Mouse (Mus musculus) neural tube, embryonic 11.5 days (tissue): ENCODE measurements around the gene Rusc2. TPM values are rescaled to one million over a fixed set of nuclear protein-coding genes. Genes with fewer than 3 reads are reported as not detected.

Experiments used
- ATAC-seq: fragments of 200-750 bp; cut with Nextera tagmentation; 2 replicates; pipeline ENCODE4 v1.8.0; 2017; ENCODE audit warnings: moderate number of reproducible peaks, mild to moderate bottlenecking, moderate TSS enrichment, moderate library complexity; ENCODE audit not compliant: insufficient read depth, low FRiP score, low TSS enrichment
- DNase-seq: peaks from one replicate; pipeline ENCODE4 v3.0.0-alpha.2; 2015; ENCODE audit warnings: low spot score
- H3K27ac ChIP-seq: fragments of 300-500 bp; sonication (generic); 2 replicates; pipeline ENCODE4 v1.5.1; 2014; ENCODE audit warnings: low read depth, mild to moderate bottlenecking, low read length
- H3K27me3 ChIP-seq: fragments of 300-500 bp; sonication (generic); 2 replicates; pipeline ENCODE4 v1.6.1; 2014; ENCODE audit warnings: mild to moderate bottlenecking, low read length, mixed read lengths; ENCODE audit not compliant: control insufficient read depth, insufficient read depth
- H3K36me3 ChIP-seq: fragments of 300-500 bp; sonication (generic); 2 replicates; pipeline ENCODE4 v1.6.1; 2014; ENCODE audit warnings: mild to moderate bottlenecking, low read length, moderate library complexity, mixed read lengths; ENCODE audit not compliant: control insufficient read depth, insufficient read depth
- H3K4me1 ChIP-seq: fragments of 300-500 bp; sonication (generic); 2 replicates; pipeline ENCODE4 v1.6.1; 2014; ENCODE audit warnings: low read length, mixed read lengths; ENCODE audit not compliant: control insufficient read depth, insufficient read depth
- H3K4me2 ChIP-seq: fragments of 300-500 bp; sonication (generic); 2 replicates; pipeline ENCODE4 v1.6.1; 2014; ENCODE audit warnings: low read depth, mild to moderate bottlenecking, moderate library complexity
- H3K4me3 ChIP-seq: fragments of 300-500 bp; sonication (generic); 2 replicates; pipeline ENCODE4 v1.5.1; 2014; ENCODE audit warnings: low read depth, low read length
- H3K9ac ChIP-seq: fragments of 300-500 bp; sonication (generic); 2 replicates; pipeline ENCODE4 v1.6.1; 2014; ENCODE audit warnings: mild to moderate bottlenecking, low read length
- H3K9me3 ChIP-seq: fragments of 300-500 bp; sonication (generic); 2 replicates; pipeline ENCODE4 v1.6.1; 2016; ENCODE audit warnings: low read length; ENCODE audit not compliant: control insufficient read depth
- WGBS: fragments of 180-500 bp; shearing (Covaris S2); extraction: QIAGEN DNeasy Blood & Tissue Kit; methylation state at CpG from one replicate; pipeline ENCODE4 v1.1.7; 2014; 5-methylcytosine and 5-hydroxymethylcytosine counted together
- polyA plus RNA-seq: library from polyadenylated mRNA; unstranded; fragments of >200 nt; fragmentation: Nextera tagmentation; extraction: Ambion mirVana; gene quantifications from 2 replicates; pipeline ENCODE4 v1.2.1, GENCODE M21; 2014

Rusc2 gene
- polyA plus RNA-seq, 1 experiment from 2014 or later: 17.9 TPM

GRCm38 (mm10) chr4:43350038-43350560 is 31.7 kb upstream of the Rusc2 start:
- Histone ChIP-seq H3K4me1 (no peaks in the 10 kb centered on the region), H3K27me3 (no peaks in the 10 kb centered on the region), H3K36me3 (no peaks in the 10 kb centered on the region), H3K9ac (no peak overlapping the region), H3K27ac (no peak overlapping the region), H3K9me3 (no peaks in the 10 kb centered on the region; the same call in 1 of the 2 replicates), H3K4me3 (no peak overlapping the region), H3K4me2 (no peak overlapping the region)
- DNase-seq (no peak), ATAC-seq (no peak)
- 83% methylated on average over 6 of the region's 6 CpGs for WGBS

- no peak for ATAC-seq
- 89% methylated on average over 6 of the region's 6 CpGs for WGBS
Measured at GRCm38 (mm10) chr4:43353662-43354061, 28.1 kb upstream of the Rusc2 start.

GRCm38 (mm10) chr4:43364914-43365560 is 16.7 kb upstream of the Rusc2 start:
- ATAC-seq: no peak
- no peak overlapping the region for H3K9ac ChIP-seq
- H3K27me3 ChIP-seq: no peaks in the 10 kb centered on the region
- H3K9me3 ChIP-seq: no peaks in the 10 kb centered on the region
- H3K27ac ChIP-seq: no peak overlapping the region
- no peaks in the 10 kb centered on the region for H3K4me1 ChIP-seq
- no peak overlapping the region for H3K4me2 ChIP-seq
- 88% methylated on average over 11 of the region's 11 CpGs for WGBS
- no peak overlapping the region for H3K4me3 ChIP-seq
- no peak for DNase-seq
- H3K36me3 ChIP-seq: no peaks in the 10 kb centered on the region

More at GRCm38 (mm10) chr4:43353662-43354061, 28.1 kb upstream of the Rusc2 start:
- Histone ChIP-seq H3K4me3 (no peak overlapping the region), H3K4me2 (no peak overlapping the region), H3K36me3 (no peaks in the 10 kb centered on the region), H3K9me3 (no peaks in the 10 kb centered on the region; the same call in 1 of the 2 replicates), H3K4me1 (no peaks in the 10 kb centered on the region), H3K9ac (no peak overlapping the region), H3K27me3 (no peaks in the 10 kb centered on the region), H3K27ac (no peak overlapping the region)
- DNase-seq: no peak

- Histone ChIP-seq H3K4me2 (no peak overlapping the region), H3K27ac (no peak overlapping the region), H3K4me3 (no peak overlapping the region), H3K4me1 (no peaks in the 10 kb centered on the region), H3K27me3 (no peaks in the 10 kb centered on the region), H3K9me3 (no peaks in the 10 kb centered on the region), H3K9ac (no peak overlapping the region), H3K36me3 (no peaks in the 10 kb centered on the region)
- DNase-seq (no peak), ATAC-seq (no peak)
- 90% methylated on average over 5 of the region's 5 CpGs for WGBS
Measured at GRCm38 (mm10) chr4:43367295-43367694, 14.5 kb upstream of the Rusc2 start.

GRCm38 (mm10) chr4:43367787-43368186 is 14.0 kb upstream of the Rusc2 start:
- Histone ChIP-seq H3K9me3 (no peaks in the 10 kb centered on the region), H3K4me1 (no peaks in the 10 kb centered on the region), H3K27ac (no peak overlapping the region), H3K9ac (no peak overlapping the region), H3K27me3 (no peaks in the 10 kb centered on the region), H3K4me2 (no peak overlapping the region), H3K4me3 (no peak overlapping the region), H3K36me3 (no peaks in the 10 kb centered on the region)
- WGBS: 92% methylated on average over 9 of the region's 9 CpGs
- DNase-seq: no peak
- no peak for ATAC-seq

- H3K9me3 ChIP-seq: no peaks in the 10 kb centered on the region
- no peak overlapping the region for H3K4me2 ChIP-seq
- no peak overlapping the region for H3K27ac ChIP-seq
- WGBS: 77% methylated on average over 9 of the region's 11 CpGs
- H3K36me3 ChIP-seq: no peaks in the 10 kb centered on the region
- H3K9ac ChIP-seq: no peak overlapping the region
- no peaks in the 10 kb centered on the region for H3K4me1 ChIP-seq
- DNase-seq: no peak
- ATAC-seq: no peak
- H3K4me3 ChIP-seq: no peak overlapping the region
- H3K27me3 ChIP-seq: no peaks in the 10 kb centered on the region
Measured at GRCm38 (mm10) chr4:43371406-43371805, 10.4 kb upstream of the Rusc2 start.

- Histone ChIP-seq H3K27me3 (no peaks in the 10 kb centered on the region), H3K36me3 (no peaks in the 10 kb centered on the region), H3K4me2 (no peak overlapping the region), H3K4me3 (no peak overlapping the region), H3K27ac (no peak overlapping the region), H3K4me1 (no peaks in the 10 kb centered on the region), H3K9ac (no peak overlapping the region), H3K9me3 (no peaks in the 10 kb centered on the region)
- DNase-seq (no peak), ATAC-seq (no peak)
- WGBS: 72% methylated on average over 4 of the region's 4 CpGs
Measured at GRCm38 (mm10) chr4:43372155-43372554, 9.6 kb upstream of the Rusc2 start.

GRCm38 (mm10) chr4:43374266-43374665 is 7.5 kb upstream of the Rusc2 start:
- Histone ChIP-seq H3K4me3 (no peak overlapping the region), H3K9me3 (no peaks in the 10 kb centered on the region), H3K9ac (no peak overlapping the region), H3K36me3 (no peaks in the 10 kb centered on the region), H3K4me1 (no peaks in the 10 kb centered on the region), H3K27ac (no peak overlapping the region), H3K4me2 (no peak overlapping the region), H3K27me3 (no peaks in the 10 kb centered on the region)
- ATAC-seq (no peak), DNase-seq (no peak)
- 87% methylated on average over 4 of the region's 4 CpGs for WGBS

GRCm38 (mm10) chr4:43379601-43380000 is 2.2 kb upstream of the Rusc2 start:
- DNase-seq (no peak), ATAC-seq (no peak)
- 91% methylated on average over 6 of the region's 6 CpGs for WGBS
- Histone ChIP-seq H3K4me2 (no peak overlapping the region), H3K4me3 (no peak overlapping the region), H3K27me3 (no peaks in the 10 kb centered on the region; the same call in 1 of the 2 replicates), H3K9me3 (no peaks in the 10 kb centered on the region), H3K9ac (no peak overlapping the region), H3K4me1 (0 out of 2 replicates have a peak, but pooled peaks cover 4% of the 10 kb centered on the region), H3K27ac (no peak overlapping the region), H3K36me3 (no peaks in the 10 kb centered on the region)
